Mouse (Mus musculus) ES-E14 (cell line): ENCODE data around the gene Hectd3.

Source experiments
- HCFC1 ChIP-seq: IDR thresholded peaks from 2 replicates; pipeline ENCODE4 v1.6.1; 2012; ENCODE audit warnings: low read length, inconsistent platforms, borderline replicate concordance; ENCODE audit not compliant: insufficient read depth
- ZC3H11A ChIP-seq: IDR thresholded peaks from 2 replicates; pipeline ENCODE4 v1.6.1; 2012; ENCODE audit warnings: low read depth, mild to moderate bottlenecking, inconsistent platforms, low read length, borderline replicate concordance

DNA sequence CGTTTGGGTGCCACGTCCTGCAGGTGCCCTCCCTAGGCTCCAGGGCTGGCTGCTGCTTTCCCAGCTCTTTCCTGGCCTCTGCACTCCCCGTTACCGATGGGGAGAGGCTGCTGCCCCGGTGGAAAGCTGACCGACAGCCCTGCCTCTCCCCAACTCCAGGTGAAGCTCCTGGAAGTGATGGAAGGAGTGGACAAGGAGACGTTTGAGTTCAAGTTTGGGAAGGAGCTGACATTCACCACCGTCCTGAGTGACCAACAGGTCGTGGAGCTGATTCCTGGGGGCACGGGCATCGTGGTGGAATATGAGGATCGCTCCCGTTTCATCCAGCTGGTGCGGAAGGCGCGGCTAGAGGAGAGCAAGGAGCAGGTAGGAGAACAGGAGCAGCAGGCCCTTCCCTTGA, 6.8 kb downstream of the Hectd3 start:
- TF ChIP-seq HCFC1, result no peak
- TF ChIP-seq ZC3H11A, result no peak
